Mouse (Mus musculus): ENCODE data around the gene Dhh.

The Dhh gene

DNA sequence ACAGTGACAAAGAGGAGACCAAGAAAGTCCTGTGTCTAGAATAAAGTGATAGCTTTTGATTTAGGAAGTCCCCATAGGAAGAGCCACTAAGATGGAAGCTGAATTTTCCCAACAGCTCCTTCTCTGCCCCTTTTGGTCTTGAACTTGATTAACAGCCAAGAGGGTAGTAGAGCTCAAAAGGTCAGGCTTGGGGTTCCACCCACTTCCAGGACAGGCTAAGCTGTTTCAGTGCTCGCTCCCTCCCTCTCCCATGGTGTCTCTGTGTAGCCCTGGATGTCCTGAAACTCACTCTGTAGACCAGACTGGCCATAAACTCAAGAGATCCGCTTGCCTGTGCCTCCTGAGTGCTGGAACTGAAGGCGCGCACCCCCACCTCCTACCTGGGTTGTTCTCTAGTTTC, 17.7 kb upstream of the Dhh start:
- no peak for DNase-seq (ENCODE audit: low read depth)

DNA sequence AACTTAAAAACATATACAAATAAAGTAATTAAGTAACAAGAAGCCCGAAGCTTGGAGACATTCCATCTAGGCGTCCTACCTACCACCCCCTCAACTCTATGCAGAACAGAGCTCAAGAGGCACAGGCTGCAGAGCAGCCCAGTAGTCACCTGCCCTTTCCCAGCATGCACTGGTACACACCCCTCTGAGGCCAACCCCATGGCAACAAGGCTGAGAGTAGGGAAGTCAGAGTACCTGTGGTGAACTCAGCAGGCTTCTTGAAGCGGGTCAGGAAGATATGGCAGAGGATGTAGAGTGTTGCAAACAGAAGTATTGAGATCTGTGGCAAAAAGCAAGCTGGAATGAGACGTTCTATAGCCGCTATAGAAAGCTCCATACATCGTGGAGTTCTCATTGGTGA, 16.6 kb upstream of the Dhh start:
- no peak for DNase-seq (ENCODE audit: low read depth)

DNA sequence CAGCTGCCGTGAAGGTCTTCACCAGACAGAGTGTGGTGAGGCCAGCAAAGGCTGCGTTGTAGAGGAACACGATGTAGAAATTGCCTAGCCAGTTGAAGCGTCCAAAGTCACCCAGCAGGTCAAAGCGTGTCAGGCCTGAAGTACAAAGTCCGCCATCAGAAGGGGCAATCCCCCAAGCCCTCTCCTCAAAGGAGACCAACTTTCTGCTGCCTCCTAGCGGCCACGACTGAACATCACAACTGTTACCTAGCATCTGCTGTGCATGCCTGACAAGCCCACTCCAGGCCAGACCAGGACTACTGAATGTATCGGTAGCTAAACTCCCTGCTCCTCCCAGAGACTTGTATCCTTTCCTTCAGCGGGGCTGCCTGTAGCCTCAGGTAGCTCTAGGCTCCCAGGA, 6.4 kb upstream of the Dhh start:
- peak; percentile 73 for DNase-seq (ENCODE audit: low read depth)

DNA sequence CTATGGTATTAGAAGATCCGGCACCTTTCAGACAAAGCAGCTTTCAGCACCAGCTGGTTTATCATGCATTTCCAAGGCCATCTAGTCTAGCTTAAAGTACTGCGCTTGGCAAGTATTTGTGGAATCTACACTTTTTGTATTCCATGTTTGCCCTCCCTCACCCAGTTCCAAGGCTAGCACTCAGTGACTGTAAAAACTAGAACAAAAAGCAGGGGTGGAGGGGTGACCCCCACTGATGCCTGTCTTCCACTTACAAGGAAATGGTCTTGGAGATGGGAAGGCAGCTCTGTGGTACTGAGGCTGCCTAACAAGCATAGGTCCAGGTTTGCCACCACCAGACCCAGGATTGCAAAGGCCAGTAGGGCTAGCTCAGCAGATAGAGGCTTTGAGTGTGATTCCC, 4.3 kb upstream of the Dhh start:
- no peak for DNase-seq (ENCODE audit: low read depth)

DNA sequence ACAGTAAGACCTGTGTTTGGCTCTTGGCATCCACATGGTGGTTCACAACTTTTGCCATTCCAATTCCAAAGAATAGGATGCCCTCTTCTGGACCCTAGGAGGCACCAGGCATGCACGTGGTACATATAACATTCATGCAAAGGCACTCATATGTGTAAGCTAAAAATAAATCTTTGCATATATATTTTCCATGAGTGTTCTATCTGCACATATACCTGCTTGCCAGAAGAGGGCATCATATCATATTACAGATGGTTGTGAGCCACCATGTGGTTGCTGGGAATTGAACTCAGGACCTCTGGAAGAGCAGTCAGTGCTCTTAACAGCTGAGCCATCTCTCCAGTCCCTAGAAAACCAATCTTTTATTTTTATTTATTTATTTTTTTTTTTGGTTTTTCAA, 3.2 kb upstream of the Dhh start:
- no peak for DNase-seq (ENCODE audit: low read depth)

DNA sequence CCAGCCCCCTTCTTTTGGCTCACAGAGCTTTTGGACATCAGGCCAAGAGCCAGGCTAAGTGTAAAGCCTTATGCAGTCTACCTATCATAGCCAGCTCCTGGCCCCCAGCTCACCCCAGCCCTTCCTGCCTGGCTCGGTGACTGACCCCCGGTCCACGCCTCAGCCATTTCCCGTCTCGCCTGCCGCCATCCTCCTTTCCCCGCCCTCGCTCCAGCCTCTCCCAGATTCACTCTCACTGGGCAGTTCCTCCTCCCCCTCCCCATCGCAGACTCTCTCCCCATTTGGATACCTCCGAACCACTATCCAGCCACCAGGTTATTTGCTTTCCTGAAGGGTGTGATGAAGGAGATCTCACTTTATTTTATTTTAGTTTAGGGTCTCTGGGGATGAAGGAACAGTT, 845 bp downstream of the Dhh start:
- DNase-seq (ENCODE audit: low read depth) = no peak

DNA sequence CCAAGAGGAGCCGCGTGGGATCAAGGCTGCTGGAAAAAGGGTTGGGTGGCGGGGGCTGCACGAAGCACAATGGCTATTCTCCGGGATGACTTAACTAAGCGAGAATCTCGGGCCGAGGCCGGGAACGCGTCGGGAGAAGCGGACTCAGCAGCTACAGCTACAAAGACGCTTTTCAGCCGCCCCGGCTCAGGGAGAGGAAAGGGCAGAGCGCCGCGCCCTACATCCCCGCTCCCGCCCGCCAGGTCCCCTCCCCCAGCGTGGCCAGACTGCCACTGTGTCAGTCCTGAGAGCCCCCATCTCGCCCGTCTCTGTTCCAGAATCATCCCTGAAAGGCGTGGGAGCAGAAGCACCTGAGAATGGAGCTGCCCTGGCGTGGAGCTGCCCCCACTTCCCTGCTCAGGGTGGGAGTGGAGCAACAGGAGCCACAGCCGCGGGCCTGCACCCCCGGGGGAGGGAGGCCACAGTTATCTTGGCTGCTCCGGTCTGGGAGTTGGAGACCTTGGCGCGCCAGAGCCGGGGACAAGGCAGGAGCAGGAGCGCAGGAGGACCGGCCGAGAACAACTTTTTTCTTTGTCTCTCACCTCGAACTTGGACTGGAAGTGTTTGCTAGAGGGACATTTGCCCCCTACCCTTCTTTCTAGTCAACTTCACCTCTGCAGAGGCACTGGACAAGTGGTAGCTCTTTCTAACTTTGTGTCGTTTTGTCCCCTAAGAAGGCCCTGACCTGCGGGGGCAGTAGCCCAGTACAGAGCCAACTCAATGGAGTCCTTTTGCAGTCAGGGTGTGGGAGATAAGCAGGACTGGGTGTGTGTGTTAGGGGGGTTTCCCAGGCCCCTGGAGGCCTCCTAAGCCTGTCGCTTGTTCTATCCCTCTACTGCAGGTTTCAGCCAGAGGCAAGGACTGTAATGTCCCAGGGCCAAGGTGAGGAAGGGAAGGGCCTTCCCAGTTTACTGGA, 2.4 kb downstream of the Dhh start:
- DNase-seq (ENCODE audit: low read depth) = peak; percentile 41

DNA sequence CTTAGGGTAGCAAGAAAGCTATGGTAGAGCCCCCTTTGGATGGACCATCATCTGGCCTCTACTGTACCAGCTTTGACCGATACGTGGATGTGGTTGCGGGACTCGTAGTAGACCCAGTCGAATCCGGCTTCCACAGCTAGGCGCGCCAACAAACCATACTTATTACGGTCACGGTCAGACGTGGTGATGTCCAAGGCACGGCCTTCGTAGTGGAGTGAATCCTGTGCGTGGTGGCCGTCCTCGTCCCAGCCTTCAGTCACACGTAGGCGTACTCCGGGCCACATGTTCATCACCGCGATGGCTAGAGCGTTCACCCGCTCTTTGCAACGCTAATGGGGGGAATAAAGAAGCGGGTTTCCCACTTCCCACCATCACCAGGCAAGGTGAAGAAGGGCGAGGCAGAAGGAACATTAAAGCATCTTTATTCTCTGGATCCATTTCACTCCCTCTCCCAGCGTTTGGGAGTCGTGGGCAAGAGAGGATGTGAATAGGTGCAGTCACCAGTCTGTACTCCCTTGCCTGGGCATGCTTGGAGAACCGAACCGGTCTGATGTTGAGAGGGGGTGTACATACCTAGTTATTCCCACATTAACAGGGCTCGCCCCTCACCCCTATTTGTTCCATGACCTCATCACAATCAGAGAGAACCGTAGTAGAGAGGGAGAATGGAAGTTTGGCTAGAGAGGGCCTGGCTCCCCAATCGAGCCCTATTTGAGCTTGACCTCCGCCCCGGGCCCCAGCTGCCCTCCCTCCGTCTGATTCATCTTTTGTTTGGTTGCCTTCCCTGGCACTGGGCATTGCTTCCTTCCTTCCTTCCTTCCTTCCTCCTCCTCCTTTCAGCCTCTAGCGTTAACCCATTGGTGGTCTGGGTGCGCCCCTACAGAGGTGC, 3.4 kb downstream of the Dhh start:
- DNase-seq (ENCODE audit: low read depth) = peak; percentile 47

DNA sequence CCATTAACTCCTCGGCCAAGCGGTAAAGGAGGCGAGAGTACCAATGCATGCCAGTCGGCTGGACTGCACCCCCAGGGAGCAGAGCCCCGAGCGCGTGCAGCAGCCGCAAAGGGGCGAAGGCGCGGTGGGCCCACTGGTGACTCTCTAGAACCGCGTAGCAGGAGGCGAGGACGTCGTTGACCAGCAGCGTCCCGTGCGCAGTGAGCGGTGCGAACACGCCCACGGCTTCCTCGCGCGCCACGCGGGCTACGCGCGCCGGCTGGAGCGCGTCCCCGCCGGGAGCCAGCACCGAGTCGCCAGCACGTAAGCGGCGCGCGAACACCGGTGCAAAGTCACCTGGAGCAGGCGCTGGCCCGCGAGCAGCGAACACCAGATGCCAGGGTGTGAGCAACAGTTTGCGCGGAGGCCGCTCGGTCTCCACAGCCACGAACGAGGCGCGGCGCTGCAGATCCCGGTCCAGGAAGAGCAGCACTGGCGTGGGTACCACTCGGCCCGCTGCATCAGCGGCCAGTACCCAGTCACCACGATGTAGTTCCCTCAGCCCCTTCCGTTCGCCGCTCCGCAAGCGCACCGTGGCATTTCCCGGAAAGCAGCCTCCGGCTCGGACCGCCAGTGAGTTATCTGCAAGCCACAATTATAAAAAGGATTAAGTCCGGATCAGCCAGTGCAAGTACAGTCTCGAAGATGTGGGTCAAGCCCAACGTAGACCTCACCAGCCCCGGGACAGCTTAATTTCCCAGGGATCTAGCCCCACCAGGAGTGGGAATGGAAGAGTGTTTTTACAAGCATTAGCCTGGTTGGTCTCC, 4.2 kb downstream of the Dhh start, which contains the start of gene Rhebl1:
Gene Rhebl1, minus strand, starts transcription at position 601 of the 806 bp plus-strand sequence.
- peak; percentile 68 for DNase-seq (ENCODE audit: low read depth)

DNA sequence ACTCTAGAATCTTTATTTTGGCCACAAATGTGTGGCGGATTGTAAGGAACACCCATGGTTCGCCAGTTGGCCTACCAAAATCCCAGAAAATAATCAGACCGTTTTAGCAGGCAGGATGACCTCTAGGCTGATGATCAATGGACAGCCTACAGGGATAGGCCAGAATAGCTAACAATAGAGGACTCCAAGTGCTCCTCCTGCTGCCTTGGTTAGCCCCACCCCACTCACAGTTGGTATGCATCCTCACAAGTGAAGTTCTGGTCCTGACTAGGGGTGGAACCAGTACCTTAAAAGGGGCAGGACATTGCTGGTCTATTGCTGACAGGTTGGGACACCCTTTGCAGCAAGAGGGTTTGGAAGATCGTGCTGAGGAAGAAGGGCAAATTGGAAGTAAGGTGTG, 5.3 kb downstream of the Dhh start:
- DNase-seq (ENCODE audit: low read depth) = no peak

DNA sequence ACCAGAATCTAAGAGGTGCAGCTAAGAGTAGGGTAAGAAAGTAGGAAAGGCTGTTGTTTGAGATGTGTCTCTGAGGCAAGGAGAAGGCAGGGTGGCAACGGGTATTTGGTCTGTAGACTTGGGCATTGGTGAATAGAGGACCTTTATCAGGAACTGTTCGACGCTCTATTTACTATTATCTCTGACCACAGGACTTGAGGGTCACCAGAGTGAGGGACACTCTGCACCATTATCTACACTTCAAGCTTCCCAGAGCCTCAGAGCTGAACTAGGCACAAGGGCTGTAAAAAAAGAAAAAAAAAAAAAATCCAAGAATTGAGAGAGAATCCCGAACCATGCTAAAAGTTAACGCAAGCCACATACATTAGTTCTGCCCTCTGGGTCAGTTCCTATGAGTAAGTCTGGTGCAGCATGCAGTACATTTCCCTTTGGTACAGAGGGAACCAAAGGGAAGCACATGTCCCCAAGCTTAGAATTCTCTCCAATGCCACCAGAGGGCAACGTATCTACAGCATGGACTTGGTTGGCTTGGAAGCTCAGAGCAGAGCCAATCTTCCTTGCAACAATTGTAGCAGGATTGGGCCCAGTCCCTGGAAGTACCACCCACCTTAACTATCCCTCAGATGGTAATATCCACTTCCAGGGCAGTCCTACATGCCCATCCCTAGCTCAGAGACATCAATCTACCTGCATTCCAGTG, 6.3 kb downstream of the Dhh start:
- peak; percentile 82 for DNase-seq (ENCODE audit: low read depth)

DNA sequence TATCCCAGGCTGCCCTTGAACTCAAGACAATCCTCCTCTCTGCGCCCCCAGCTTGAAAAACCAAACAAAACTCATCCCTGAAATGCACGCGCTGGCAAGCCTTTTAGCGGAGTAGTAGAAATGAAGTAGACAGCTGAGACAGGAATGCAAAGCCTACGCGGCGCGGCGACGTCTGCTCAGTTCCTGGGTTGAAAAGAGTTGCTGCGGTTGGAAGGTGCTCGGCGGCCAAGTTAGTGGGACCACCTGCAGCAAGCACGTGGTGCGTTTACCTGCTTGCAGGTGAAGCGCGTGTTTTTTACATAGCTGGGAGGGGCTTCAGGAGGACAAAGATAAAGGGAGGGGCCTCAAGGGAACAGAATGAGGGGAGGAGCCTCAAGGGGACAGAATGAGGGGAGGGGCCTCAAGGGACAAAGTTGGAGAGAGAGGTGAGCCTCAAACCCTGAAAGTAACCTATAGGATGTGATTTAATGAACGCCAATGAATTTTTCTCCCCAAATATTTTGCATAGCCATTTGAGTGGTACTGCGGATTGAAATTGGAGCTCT, 7.1 kb downstream of the Dhh start:
- DNase-seq (ENCODE audit: low read depth) = no peak

DNA sequence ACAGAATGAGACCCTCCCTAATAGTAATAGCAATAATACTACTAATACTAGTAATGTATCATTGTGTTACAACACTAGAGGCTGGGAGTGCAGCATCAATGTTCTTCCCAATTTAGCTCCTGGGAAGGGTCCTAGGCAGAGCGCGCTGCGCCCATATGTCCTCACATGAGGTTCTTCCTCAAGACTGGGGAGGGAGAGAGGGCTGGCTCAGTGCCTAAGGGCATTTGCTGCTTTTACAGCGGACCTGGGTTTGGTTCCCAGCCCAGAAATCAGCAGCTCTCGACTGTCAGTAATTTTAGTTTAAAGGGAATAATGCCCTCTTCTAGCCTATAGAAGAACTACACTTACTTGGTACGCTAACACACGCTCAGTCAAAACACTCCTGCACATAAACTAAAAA, 10.8 kb downstream of the Dhh start:
- no peak for DNase-seq (ENCODE audit: low read depth)

DNA sequence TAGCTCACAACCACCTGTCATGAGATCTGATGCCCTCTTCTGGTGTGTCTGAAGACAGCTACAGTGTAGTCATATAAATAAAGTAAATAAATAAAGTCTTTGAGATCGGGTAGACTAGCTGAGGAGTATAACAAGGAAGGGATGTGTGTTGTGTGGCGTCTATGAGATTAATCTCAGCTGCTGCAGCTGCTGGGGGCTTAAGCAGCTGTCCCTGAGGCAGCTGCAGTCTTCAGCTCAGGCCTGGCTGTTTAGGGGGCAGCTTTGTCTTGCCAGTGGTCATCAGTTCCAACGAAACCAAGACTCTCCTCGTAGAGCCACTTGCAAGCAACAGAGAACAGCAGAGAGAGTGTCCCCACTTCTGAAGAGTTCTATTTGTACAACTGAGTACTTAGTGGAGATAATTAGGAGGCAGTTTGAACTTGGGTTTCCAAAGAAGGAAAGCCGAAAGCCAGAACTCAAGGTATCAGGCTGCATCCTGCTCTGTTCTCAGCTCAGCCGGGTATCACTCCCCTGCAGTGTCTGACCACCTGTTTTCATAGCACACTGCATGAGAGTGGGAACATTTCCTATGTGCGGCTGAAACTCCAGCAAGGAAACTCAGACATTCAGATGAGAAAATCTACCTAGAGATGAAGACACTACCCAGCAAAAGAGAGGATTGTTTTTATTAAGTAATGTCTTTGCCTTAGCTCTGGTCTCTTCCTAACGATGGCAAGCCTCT, 11.5 kb downstream of the Dhh start:
- DNase-seq (ENCODE audit: low read depth) = no peak

DNA sequence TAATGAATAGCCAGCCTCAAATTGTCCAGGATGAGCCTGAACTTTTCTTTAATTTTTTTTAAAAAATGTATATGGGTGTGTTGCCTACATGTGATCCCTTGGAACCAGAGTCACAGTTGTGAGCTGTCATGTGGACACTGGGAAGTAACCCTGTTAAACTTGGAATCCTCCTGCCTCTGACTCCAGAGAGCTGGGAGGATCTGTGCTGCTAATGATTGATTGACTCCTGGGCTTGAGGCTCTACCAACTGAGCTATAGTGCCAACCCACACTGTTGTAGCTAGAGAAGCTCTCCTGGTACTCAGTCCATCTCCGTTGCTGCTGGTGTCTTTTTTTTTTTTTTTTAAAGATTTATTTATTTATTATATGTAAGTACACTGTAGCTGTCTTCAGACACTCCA, 14.2 kb downstream of the Dhh start:
- DNase-seq (ENCODE audit: low read depth) = no peak

DNA sequence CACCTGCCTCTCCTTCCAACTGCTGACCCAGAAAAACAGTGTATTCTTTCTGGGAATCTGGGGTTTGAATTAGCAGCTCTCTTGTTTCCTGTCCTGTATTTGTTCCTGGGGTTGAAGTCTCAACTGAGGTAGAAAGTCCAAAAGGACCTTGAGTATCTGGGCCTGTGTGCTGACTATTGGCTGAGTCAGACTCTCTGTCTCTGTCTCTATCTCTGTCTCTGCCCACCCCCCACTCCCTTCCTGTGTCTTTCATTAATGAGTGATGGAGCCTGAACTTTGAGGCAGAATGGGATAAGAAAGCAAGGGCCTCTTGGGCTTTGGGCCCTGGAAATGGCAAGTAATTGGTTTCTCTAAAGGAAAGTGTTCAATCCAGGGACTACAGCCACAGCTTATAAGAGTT, 14.7 kb downstream of the Dhh start:
- DNase-seq (ENCODE audit: low read depth) = no peak

DNA sequence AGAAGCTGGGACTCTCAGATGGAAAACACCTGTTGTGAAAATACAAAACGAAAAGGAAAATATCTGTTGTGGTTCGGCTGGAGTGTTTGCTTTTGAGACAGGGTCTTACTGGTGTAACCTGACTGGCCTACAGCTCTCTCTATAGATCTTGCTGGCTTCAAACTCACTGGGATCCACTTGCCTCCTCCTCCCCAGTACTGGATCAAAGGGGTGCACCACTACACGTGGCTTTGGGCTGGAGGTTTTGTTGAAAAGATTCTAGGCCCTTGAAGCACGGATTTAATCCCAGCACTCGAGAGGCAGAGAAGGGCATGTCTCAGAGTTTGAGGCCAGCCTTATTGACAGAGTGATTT, 16.7 kb downstream of the Dhh start:
- DNase-seq (ENCODE audit: low read depth) = no peak

DNA sequence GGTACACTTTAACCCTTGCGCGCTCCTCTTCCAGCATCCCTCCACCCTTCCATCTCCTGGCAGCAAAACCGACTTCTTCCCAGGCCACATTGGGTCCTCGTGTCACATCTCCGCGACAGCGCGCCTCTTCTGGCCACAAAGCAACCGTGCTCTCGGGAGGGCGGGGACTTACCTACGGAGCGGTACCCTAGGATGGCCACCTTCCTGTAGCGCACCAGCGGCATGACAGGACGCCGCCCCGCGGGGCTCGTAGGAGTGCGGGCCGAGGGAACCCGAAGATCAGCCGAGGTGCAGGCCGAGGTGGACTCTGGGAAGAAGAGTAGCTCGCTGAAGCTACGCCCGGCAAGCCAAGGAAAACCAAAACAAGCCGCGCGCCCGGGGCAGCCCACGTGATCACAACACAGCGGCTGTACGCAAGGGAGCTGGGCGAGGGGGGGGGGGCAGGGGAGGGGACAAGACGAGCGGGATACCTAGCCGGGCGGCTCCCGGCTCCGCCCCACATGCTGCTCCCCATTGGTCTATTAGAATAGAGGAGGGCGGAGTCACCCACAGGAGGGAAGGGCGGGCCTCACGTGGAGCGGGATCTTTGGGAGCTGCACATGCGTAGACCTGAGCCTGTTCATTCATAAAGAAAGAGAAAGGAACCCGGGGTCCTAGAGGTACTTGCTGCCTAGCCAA, 17.2 kb downstream of the Dhh start:
- DNase-seq (ENCODE audit: low read depth) = peak; percentile 97

DNA sequence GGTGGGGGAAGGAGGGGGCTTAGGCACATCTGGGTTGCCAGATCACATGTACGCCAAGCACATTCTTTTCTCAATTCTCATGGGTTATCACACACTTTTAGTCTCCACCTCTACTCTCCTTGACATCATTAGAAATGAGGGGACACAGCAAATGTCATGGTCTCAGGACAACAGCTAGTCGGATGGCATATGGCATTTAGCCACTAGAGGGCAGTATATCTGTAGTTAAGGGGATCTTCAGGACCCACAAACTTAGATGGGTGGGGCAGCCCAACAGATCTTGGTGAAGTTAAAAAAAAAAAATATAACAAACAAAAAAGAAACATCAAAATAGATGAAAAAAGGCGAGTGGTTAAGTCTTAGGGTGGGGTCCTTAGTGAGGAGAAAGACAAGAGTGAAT, 21.0 kb downstream of the Dhh start:
- peak; percentile 91 for DNase-seq (ENCODE audit: low read depth)

Data from induced T-regulatory cell, adult 2 months (primary cell).